Mouse (Mus musculus) B cell, adult 2 months (primary cell): ENCODE measurements around the gene Tfpt.

Experiments used
- DNase-seq, 2 experiments: peaks; one replicate each; pipeline ENCODE4 v3.0.0; 2022

The Tfpt gene

DNA sequence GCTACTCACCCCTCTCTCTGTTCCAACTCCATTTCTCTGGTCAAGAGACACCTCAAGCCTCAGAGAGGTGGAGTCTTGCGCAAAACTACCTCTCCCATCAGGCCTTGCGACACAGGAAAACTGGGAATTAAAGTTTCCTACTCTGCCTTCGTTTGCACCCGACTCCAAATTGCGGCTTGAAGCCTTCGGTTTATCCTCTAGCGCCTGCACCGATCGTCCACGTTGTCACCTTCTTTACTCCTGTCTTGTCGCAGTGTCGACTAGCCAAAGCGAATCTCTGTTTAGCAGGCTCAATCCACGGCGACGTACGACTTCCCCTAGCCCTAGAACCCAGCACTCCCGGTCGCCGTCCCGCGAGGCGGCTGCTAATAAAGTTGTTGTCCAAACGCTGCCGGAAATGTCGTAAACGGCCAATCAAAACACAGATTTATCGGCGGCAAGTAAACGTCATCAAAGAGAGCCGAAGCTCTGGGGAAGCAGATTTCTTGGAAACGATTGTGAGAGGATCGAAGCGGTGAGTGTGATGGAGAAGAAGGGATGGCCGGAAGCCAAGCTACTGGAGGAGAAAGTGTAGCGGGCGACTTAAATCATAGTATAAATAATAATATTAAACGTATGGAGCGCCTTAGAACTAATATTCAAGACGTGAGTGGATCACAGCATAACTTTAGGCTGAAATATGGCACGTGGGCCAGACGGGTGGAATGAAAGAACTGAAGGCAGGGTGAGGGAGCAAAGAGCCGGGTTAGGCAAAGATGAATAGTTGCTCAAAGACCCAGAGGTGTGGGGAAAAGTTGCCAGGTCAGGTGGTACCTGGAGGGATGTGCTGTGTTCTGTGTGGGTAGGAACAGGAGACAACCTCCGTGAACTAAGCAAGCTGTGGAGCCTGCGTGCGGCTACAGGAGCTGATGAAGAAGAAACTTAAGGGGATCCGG, at the start of gene Tfpt, which contains the start of gene Prpf31:
TSS of gene Tfpt (minus strand) at position 387 of the 935 bp plus-strand sequence.
TSS of gene Prpf31 (plus strand) at position 443 of the 935 bp plus-strand sequence.
- peak; percentile 91 to 93 for DNase-seq

DNA sequence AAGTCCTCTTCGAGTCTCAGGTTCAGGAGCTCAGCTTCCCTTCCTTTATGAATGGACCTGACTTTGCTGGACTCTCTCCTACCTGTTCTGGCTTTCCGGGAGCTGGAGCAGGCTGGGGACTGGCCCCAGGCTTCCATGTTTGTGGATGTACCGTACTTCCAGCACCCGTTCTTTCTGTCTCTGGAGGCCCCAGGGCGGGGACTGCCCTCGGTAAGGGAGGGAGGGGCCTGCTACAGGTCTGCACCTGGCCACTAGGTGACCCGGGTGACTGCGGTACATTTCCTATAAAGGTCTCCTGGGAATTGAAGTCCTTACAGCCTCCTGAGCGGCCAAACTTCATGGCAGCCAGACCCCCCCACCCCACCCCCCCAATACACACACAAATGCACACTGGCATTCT, 47.6 kb upstream of the Tfpt start, which contains the start of gene Tmc4:
TSS of gene Tmc4 (minus strand) at position 212 of the 400 bp plus-strand sequence.
- no peak for DNase-seq

GRCm38 (mm10) chr7:3676371-3676770, 46.6 kb upstream of the Tfpt start:
- no peak for DNase-seq

DNA sequence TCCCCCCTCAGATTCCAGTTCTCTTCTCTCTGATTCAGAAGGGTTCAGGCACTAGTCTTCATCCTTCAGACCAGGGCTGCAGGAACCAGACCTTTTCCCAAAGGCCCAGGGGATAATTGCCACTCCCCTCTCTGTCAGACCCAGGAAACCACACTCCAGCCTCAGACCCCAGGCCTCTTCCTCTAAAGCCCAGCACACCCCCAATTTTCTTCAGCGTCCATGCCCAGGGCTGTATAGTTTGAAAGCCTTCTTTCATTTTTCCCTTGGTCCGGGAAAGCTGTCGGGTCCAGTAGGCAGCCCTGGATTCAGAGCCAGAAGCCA, 45.5 kb upstream of the Tfpt start:
- no peak for DNase-seq

- DNase-seq: peak; percentile 85 to 86
These were observed 44.9 kb upstream of the Tfpt start for GRCm38 (mm10) chr7:3674507-3675227.

DNA sequence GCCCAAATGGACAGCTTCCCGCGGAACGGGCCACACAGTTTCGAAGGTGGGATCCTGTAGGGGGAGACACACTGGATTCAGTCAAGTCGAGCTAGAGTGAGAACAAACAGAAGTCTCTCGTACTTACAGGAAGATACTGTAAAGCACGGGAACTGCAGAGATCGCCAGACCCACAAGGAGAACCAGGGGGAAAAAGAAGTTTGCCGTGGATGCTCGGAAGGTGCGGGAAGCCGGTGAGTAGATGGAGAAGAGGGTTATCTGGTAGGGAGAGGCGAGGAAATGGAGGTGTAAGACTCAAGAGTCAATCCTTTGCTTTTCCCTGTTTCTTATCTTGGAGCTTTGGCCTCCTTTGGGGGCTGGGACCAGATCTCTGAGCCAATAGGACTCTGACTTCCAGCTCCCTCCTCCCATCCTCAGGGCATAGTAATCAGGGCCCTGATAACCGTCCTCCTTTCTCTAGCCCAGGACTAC, 37.2 kb upstream of the Tfpt start:
- no peak for DNase-seq

GRCm38 (mm10) chr7:3665215-3666114, 35.7 kb upstream of the Tfpt start, which contains the start of gene Leng1:
Gene Leng1 (minus strand): TSS chr7:3665840.
- peak; percentile 90 to 93 for DNase-seq

DNA sequence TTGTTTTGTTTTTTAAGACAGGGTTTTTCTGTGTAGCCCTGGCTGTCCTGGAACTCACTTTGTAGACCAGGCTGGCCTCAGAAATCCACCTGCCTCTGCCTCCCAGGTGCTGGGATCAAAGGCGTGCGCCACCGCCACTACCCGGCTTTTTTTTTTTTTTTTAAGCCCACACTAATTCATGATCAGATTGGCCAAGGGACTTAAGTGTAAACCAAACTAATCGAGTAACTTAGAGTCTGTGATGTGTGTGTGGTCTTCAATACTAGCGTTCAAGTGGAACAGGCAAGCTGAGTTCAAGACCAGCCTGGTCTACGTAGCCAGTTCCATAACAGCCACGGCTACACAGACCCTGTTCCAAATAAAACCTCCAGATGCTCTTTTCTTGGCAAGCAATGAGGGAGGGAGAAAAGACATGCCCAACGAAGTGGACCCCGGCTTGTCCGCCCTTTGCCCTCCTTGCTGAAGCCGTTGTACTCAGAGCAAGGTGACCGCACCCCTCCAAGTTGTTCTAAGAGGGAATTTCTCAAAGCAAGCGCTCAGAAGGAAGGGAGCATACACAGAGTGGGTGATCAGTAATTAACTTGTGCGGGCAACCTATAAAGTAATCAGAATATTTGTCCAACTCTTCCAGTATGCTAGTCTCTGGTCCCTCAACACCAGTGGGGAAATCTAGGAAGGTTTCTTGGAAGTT, 34.9 kb upstream of the Tfpt start:
- DNase-seq: no peak

GRCm38 (mm10) chr7:3658578-3658977, 28.8 kb upstream of the Tfpt start:
- no peak for DNase-seq

DNA sequence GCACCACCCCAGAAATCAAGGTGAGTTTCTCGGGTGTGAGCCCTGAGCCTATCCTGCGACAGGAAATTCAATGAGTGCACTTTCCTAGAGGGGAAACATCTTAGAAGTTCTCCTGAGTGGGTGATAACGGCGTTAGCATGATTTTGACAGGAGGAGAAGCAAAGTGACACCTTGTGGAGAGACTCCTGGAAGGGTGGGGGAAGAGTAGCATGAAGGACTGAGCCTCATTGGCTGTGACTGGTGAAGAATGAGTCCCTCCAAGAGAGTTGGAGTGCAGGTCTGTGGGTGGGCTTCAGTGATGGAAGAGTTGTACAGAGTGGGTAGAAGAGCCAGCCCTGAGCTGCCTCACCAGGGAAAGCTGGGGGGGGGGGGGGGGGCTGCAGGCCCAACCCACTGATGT, 27.2 kb upstream of the Tfpt start:
- no peak for DNase-seq

DNA sequence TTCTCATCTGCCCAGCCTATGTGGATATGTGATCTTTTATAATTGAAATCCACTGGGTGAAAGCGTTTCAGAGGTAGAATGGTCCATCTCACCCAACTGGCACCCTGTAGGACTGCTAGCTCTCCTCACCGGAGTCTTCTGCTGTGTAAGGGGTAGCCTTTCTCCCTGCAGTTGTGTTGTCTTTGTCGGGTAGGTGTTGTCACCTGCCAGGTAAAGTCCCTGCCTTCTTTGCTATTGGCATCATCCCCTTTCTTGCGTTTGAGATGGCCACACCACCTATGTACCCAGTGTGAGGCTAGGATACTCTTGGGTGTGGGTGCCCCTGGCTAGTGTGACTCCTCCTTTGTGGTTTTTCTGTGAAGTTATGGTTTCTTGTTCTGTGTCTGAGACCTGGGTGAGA, 16.9 kb upstream of the Tfpt start:
- DNase-seq: no peak

- DNase-seq: no peak
These were observed 16.5 kb upstream of the Tfpt start for GRCm38 (mm10) chr7:3646188-3646587.

- no peak for DNase-seq
These were observed 15.8 kb upstream of the Tfpt start for GRCm38 (mm10) chr7:3645488-3646025.

DNA sequence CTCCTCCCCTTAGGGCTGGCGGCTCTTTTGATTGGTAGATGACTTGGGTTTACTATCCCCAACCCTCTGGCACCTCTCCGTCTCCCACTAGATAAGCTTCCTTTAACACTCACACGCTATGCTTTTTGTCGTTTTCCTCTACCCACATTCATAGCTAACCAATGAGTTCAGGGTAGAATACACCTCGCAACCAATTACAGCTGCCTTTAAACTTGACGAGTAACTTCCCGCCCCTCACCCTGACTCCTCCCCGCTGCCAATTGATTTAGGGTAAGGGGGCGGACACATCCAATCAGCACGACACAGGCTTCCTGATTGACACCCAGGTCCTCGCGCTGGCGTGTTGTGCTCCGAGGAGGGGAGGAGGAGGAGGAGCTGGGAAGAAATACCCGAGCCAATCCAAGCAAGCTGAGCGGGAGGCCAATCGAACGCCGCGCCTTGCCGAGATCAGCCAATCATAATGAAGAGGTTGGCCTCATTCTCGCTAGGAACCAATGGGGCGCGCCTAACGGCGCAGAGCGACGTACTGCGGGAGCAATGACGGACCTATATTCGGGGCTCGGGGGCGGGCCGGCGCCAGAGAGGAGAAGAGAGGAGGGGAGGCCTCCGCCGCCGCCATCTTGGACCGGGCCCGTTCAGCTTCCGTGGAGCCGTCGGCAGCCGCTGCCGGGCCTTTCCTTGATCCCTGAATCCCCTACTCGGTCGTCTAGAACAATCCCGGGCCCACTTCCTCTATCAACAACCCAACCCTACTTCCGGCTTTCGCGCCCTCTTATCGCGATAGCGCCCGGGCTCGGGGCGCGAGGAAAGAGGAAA, 15.2 kb upstream of the Tfpt start, which contains the start of gene Cnot3:
TSS of gene Cnot3 (plus strand) at position 597 of the 816 bp plus-strand sequence.
- DNase-seq: peak; percentile 95 to 96

DNA sequence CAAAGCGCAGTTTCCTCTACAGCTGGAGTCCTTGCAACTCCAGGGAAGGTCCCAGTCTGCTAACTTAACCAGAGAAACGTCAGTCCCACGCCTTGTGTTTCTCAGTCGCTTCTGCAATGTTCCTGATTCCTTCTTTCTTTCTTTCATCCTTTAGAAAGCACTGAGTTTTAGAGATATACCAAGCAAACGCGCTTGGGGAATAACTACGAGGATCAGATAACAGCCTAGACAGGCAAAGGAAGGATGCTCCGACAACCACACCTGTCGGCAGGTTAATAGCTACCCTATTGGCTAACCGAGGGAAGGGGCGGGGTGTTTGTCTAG, 14.6 kb upstream of the Tfpt start:
- peak in 1 of 2 experiments; percentile 96 for DNase-seq

DNA sequence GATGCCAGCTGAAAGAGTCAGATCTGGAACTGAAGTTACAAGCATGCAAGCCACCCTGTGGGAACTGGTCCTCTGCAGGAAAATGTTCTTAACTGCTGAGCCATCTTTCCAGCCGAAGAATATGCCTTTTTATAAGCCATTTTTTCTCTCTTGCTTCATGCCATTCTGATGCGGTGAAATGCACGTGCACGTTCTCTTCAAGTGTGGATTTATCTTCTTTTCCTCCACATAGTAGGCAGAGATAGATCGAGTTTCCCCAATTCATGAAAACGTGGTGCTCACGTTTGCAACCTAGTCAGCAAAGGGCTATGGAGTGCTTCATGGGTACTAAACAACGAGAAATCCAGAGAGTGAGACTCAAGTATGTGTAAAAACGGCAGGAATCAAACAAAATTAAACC, 14.1 kb upstream of the Tfpt start:
- no peak for DNase-seq

- DNase-seq: no peak
These were observed 13.7 kb upstream of the Tfpt start for GRCm38 (mm10) chr7:3643412-3643811.

DNA sequence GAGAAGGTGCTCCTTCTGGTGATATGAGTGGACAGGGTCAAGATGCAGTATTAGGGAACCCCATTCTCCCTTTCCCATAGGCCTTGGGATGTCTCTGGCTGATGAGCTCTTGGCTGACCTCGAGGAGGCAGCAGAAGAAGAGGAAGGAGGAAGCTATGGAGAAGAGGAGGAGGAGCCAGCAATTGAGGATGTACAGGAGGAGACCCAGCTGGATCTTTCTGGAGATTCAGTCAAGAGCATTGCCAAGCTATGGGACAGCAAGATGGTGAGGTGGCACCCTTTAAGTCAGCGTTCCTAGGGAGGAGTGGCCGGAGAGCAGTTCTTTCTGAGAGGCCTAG, 718 bp upstream of the Tfpt start:
- no peak for DNase-seq

- no peak for DNase-seq
These were observed 699 bp downstream of the Tfpt start for GRCm38 (mm10) chr7:3629030-3629429.

- peak; percentile 89 to 91 for DNase-seq
These were observed 12.3 kb downstream of the Tfpt start, which contains the start of gene Ndufa3 for GRCm38 (mm10) chr7:3617242-3617995. Gene Ndufa3 (plus strand): TSS chr7:3617373.
